Mouse (Mus musculus): ENCODE results near the gene Cyth3. TPM values are rescaled to one million over a fixed set of nuclear protein-coding genes. Genes with fewer than 3 reads are reported as not detected.

Gene Cyth3
- total and polyA plus RNA-seq, 2 experiments from 2014 or later = 35.5 to 43.3 TPM

- WGBS = 55% methylated on average over 10 of the region's 10 CpGs
These were observed 20.2 kb upstream of the Cyth3 start for GRCm38 (mm10) chr5:143602051-143602450.

DNA sequence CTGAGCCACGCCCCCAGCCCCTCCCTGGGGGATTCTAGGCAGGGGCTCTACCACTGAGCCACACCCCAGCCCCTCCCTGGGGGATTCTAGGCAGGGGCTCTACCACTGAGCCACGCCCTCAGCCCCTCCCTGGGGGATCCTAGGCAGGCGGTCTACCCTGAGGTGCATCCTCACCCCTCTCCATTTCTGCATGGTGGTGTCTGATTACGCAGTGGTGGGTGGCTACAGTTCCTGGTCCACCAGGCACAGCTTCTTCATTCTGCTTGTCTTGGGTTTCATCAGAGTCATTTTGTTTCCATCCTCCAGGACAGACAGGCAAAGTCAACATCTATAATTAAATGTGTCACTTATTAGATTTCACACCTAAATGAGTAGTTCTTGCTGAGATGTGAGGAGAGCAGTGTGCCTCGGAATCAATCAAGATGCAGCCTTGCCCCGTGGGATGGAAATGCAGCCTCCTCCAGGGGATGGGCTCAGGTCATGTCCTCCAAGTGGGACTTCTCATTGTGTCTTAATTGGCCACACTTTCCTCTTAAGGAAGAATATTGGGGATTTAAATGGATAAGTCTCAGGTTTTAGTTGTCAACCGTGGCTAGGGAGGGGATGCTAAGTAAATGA lies 18.0 kb upstream of the Cyth3 start:
- H3K9ac ChIP-seq (replicated peaks; ENCODE audit: low read length) = no peak overlapping the region
- WGBS = 66% methylated on average over 7 of the region's 7 CpGs

More at GRCm38 (mm10) chr5:143602051-143602450, 20.2 kb upstream of the Cyth3 start:
- H3K36me3 ChIP-seq (ENCODE audit: insufficient read depth, low read length) = no peaks in the 10 kb centered on the region
- no peaks in the 10 kb centered on the region for H3K27me3 ChIP-seq (ENCODE audit: insufficient read depth, low read length)
- no peak overlapping the region for H3K4me2 ChIP-seq (ENCODE audit: low read depth, low read length)
- H3K27ac ChIP-seq = no peak overlapping the region
- H3K4me1 ChIP-seq (ENCODE audit: insufficient read depth, low read length) = no peaks in the 10 kb centered on the region
- 0 out of 2 replicates have a peak, but pooled peaks cover 3% of the 10 kb centered on the region for H3K9me3 ChIP-seq (ENCODE audit: low read length)
- no peak for TF ChIP-seq CTCF (IDR thresholded peaks at IDR 0.05; ENCODE audit: low read depth)
- DNase-seq (ENCODE audit: low spot score) (no peak), ATAC-seq (no peak)
- no peak overlapping the region for H3K4me3 ChIP-seq (ENCODE audit: low read length)
- H3K9ac ChIP-seq (replicated peaks; ENCODE audit: low read length) = no peak overlapping the region

GRCm38 (mm10) chr5:143606756-143607155 lies 15.5 kb upstream of the Cyth3 start:
- no peaks in the 10 kb centered on the region for H3K36me3 ChIP-seq (ENCODE audit: insufficient read depth, low read length)
- H3K4me1 ChIP-seq (ENCODE audit: insufficient read depth, low read length) = no peaks in the 10 kb centered on the region
- TF ChIP-seq CTCF (IDR thresholded peaks at IDR 0.05; ENCODE audit: low read depth) = no peak
- H3K4me2 ChIP-seq (ENCODE audit: low read depth, low read length) = no peak overlapping the region
- WGBS = 87% methylated on average over 10 of the region's 10 CpGs
- no peak overlapping the region for H3K4me3 ChIP-seq (ENCODE audit: low read length)
- no peak overlapping the region for H3K27ac ChIP-seq
- ATAC-seq (no peak), DNase-seq (ENCODE audit: low spot score) (no peak)
- no peaks in the 10 kb centered on the region for H3K9me3 ChIP-seq (ENCODE audit: low read length)
- H3K9ac ChIP-seq (replicated peaks; ENCODE audit: low read length) = no peak overlapping the region
- no peaks in the 10 kb centered on the region for H3K27me3 ChIP-seq (ENCODE audit: insufficient read depth, low read length)

More for the DNA sequence above, 18.0 kb upstream of the Cyth3 start:
- no peaks in the 10 kb centered on the region for H3K4me1 ChIP-seq (ENCODE audit: insufficient read depth, low read length)
- TF ChIP-seq CTCF (IDR thresholded peaks at IDR 0.05; ENCODE audit: low read depth) = no peak
- no peaks in the 10 kb centered on the region for H3K27me3 ChIP-seq (ENCODE audit: insufficient read depth, low read length)
- no peak overlapping the region for H3K27ac ChIP-seq
- ATAC-seq (no peak), DNase-seq (ENCODE audit: low spot score) (no peak)
- no peak overlapping the region for H3K4me3 ChIP-seq (ENCODE audit: low read length)
- H3K36me3 ChIP-seq (ENCODE audit: insufficient read depth, low read length) = no peaks in the 10 kb centered on the region
- H3K9me3 ChIP-seq (ENCODE audit: low read length) = no peaks in the 10 kb centered on the region
- no peak overlapping the region for H3K4me2 ChIP-seq (ENCODE audit: low read depth, low read length)

GRCm38 (mm10) chr5:143608175-143608574 lies 14.1 kb upstream of the Cyth3 start:
- no peak for DNase-seq (ENCODE audit: low spot score)
- Histone ChIP-seq H3K4me1 (ENCODE audit: insufficient read depth, low read length) (no peaks in the 10 kb centered on the region), H3K27ac (no peak overlapping the region), H3K27me3 (ENCODE audit: insufficient read depth, low read length) (no peaks in the 10 kb centered on the region), H3K9me3 (ENCODE audit: low read length) (no peaks in the 10 kb centered on the region), H3K4me3 (ENCODE audit: low read length) (no peak overlapping the region), H3K36me3 (ENCODE audit: insufficient read depth, low read length) (no peaks in the 10 kb centered on the region), H3K9ac (replicated peaks; ENCODE audit: low read length) (no peak overlapping the region), H3K4me2 (ENCODE audit: low read depth, low read length) (no peak overlapping the region)
- WGBS = 94% methylated on average over 10 of the region's 10 CpGs
- no peak for TF ChIP-seq CTCF (IDR thresholded peaks at IDR 0.05; ENCODE audit: low read depth)
- no peak for ATAC-seq

DNA sequence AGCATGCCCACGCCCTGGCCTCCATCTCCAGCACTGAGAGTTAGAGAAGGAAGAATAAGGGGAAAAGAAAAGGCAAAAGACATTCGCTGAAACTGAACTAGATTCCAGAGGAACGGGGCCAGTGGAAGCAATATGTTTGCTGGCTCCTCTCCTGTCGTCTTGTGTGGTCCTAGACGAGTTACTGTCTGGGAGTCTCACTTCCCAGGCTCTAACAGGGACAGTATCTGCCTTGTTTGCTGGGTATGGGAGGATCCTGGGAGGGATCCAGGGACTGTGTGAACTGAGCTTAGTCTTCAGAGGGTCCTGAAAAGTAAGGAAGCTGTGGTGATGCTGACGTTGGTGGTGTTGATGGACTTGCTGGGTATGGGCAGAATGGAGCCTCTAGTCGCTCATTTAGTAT lies 10.3 kb upstream of the Cyth3 start:
- H3K4me3 ChIP-seq (ENCODE audit: low read length) = no peak overlapping the region
- no peak for TF ChIP-seq CTCF (IDR thresholded peaks at IDR 0.05; ENCODE audit: low read depth)
- no peaks in the 10 kb centered on the region for H3K27me3 ChIP-seq (ENCODE audit: insufficient read depth, low read length)
- no peak overlapping the region for H3K27ac ChIP-seq
- no peaks in the 10 kb centered on the region for H3K9me3 ChIP-seq (ENCODE audit: low read length)
- H3K4me2 ChIP-seq (ENCODE audit: low read depth, low read length) = no peak overlapping the region
- DNase-seq (ENCODE audit: low spot score) (no peak), ATAC-seq (peak; percentile 56; the same call in 1 of the 2 replicates)
- no peak overlapping the region for H3K9ac ChIP-seq (replicated peaks; ENCODE audit: low read length)
- 67% methylated on average over 7 of the region's 7 CpGs for WGBS
- H3K36me3 ChIP-seq (ENCODE audit: insufficient read depth, low read length) = no peaks in the 10 kb centered on the region
- H3K4me1 ChIP-seq (ENCODE audit: insufficient read depth, low read length) = no peaks in the 10 kb centered on the region

GRCm38 (mm10) chr5:143613265-143613664 lies 9.0 kb upstream of the Cyth3 start:
- Histone ChIP-seq H3K9me3 (ENCODE audit: low read length) (no peaks in the 10 kb centered on the region), H3K4me2 (ENCODE audit: low read depth, low read length) (no peak overlapping the region), H3K27me3 (ENCODE audit: insufficient read depth, low read length) (no peaks in the 10 kb centered on the region), H3K9ac (replicated peaks; ENCODE audit: low read length) (no peak overlapping the region), H3K36me3 (ENCODE audit: insufficient read depth, low read length) (no peaks in the 10 kb centered on the region), H3K4me3 (ENCODE audit: low read length) (no peak overlapping the region), H3K4me1 (ENCODE audit: insufficient read depth, low read length) (no peaks in the 10 kb centered on the region), H3K27ac (no peak overlapping the region)
- 65% methylated on average over 4 of the region's 4 CpGs for WGBS
- ATAC-seq (no peak), DNase-seq (ENCODE audit: low spot score) (no peak)
- no peak for TF ChIP-seq CTCF (IDR thresholded peaks at IDR 0.05; ENCODE audit: low read depth)

GRCm38 (mm10) chr5:143614519-143614918 lies 7.7 kb upstream of the Cyth3 start:
- ATAC-seq (no peak), DNase-seq (ENCODE audit: low spot score) (no peak)
- no peak for TF ChIP-seq CTCF (IDR thresholded peaks at IDR 0.05; ENCODE audit: low read depth)
- 72% methylated on average over 5 of the region's 5 CpGs for WGBS
- Histone ChIP-seq H3K9ac (replicated peaks; ENCODE audit: low read length) (no peak overlapping the region), H3K9me3 (ENCODE audit: low read length) (no peaks in the 10 kb centered on the region), H3K4me3 (ENCODE audit: low read length) (no peak overlapping the region), H3K36me3 (ENCODE audit: insufficient read depth, low read length) (no peaks in the 10 kb centered on the region), H3K4me1 (ENCODE audit: insufficient read depth, low read length) (no peaks in the 10 kb centered on the region), H3K4me2 (ENCODE audit: low read depth, low read length) (no peak overlapping the region), H3K27ac (no peak overlapping the region), H3K27me3 (ENCODE audit: insufficient read depth, low read length) (no peaks in the 10 kb centered on the region)
